Mouse (Mus musculus): ENCODE measurements around the gene Gpr88. TPM values are rescaled to one million over a fixed set of nuclear protein-coding genes. Genes with fewer than 3 reads are reported as not detected.
A peak's percentile ranks its signal among the peaks of the same experiment; 100 is the strongest.
"Not testable (repeated sequence)": the region's sequence is repeated elsewhere in the genome, so short reads cannot be mapped to it uniquely, and the experiment has no call there.

The Gpr88 gene
- total RNA-seq, 2 experiments from 2014 or later, result 1.9 to 2.0 TPM

DNA sequence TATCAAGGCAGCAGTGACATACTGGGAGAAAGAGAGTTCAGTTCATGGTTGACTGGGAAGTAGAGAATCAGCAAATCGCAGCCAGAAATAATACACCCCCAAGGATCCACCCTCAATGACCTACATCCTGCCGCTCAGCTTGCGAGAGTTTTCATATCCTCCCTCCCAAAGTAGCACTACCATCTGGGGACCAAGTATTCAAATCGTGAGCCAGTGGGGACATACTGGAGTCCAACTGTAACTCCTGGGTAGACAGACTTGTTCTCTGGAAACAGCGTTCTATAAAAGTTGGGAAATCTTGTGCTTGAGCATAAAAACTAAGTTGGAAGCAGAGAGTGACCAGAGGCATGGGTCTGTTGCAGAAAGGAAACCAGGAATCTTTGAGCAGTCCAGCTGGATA lies 20.5 kb downstream of the Gpr88 start:
- no peak for DNase-seq (ENCODE audit: low spot score in 2 of 2)
- no peak overlapping the region for H3K27ac ChIP-seq
- H3K4me3 ChIP-seq, result no peak overlapping the region
- TF ChIP-seq CTCF (conservative IDR thresholded peaks at IDR 0.05), result no peak

DNA sequence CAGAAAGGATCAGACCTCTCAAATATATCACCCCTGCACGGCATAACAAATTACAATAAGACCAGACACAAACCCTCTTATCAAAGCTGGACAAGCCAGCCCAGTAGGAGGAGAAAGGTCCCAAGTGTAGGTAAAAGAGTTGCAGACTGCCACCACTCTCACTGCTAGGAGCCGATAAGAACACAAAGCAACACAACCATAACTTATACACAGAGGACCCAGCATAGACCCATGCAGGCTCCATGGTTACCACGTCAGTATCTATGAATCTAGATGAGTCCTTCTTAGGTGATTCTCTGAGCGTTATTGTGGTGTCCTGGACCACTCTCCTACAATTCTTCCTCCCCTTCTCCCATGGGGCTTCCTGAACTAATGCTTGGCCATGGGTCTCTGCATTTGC lies 24.0 kb downstream of the Gpr88 start:
- Histone ChIP-seq H3K27ac (no peak overlapping the region), H3K4me3 (no peak overlapping the region)
- no peak for DNase-seq (ENCODE audit: low spot score in 2 of 2)
- TF ChIP-seq CTCF (conservative IDR thresholded peaks at IDR 0.05), result no peak

DNA sequence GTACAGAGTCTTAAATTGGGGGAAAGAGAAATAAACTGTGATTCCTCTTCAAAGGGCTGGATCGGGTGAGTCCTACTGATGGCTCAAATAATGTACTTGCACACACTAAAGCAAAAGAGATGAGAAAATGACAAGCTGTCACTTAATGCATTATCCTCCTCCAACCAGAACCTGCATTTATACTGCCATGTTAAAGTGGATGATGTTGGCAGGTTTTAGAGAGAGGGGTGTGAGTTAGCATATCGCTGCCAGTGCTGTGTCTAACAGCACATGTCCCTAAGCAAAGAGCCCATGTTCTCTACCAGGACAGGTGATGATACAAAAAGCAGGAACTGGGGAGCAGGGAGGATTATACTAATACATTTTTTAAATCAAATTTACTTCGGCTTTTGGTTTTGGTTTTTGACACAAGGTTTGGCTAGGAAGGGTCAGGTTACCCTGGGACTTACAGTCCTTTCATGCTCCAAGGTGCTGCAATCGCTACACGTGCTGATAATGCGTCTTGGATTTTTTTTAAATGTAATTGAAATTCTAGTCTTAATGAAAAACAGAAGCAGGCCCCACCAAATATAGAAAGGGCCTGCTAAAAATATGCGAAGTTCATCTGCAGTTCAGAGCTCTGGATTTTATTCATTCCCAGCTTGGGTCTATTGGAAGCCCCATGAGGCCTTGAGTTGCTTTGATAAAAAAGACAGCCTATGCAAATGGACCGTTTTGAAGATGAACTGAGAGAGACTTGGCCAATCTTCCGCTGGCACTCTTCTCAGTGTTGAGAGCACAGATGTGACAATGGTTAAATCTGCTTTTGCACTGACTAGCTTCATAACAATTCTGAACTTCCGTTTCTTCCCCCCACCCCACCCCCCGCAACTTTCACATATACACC lies 24.7 kb downstream of the Gpr88 start:
- no peak for TF ChIP-seq CTCF (conservative IDR thresholded peaks at IDR 0.05)
- H3K27ac ChIP-seq, result no peak overlapping the region
- no peak for DNase-seq (ENCODE audit: low spot score in 2 of 2)
- no peak overlapping the region for H3K4me3 ChIP-seq

DNA sequence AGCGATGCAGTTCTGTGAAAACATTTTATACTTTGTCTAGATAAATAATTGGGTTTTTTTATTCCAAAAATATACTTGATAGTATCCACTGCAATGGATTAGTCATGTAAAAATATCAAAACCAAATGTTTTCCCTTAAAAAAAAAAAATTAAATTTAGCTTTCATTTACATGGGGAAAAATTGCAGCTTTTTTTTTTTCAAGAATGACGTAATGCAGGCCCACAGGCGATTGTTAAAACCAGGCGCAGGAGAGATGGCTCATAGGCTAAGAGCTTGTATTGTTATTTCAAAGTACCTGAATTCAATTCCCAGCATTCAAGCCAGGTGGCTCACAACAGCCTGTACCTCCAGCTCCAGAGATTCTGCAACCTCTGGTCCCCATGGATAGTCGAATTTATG lies 25.9 kb downstream of the Gpr88 start:
- no peak overlapping the region for H3K4me3 ChIP-seq
- no peak for TF ChIP-seq CTCF (conservative IDR thresholded peaks at IDR 0.05)
- no peak for DNase-seq (ENCODE audit: low spot score in 2 of 2)
- H3K27ac ChIP-seq, result no peak overlapping the region

DNA sequence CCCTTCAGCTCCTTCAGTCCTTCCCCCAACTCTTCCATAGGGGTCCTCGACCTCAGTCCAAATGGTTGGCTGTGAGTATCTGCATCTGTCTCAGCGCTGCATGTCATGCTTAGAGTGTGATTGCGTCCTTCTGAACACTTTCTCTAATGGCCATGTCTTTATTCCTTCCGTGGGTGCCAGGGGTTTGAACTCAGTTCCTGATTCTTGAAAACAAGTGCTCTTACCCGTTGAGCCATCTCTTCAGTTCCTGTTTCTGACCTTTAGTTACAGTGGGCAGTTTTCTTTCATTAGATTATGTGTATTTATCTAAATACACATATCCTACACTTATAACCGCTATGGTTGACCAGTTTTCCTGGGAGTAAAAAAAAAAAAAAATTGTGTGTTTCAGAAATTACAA lies 26.4 kb downstream of the Gpr88 start:
- Histone ChIP-seq H3K4me3 (no peak overlapping the region), H3K27ac (no peak overlapping the region)
- no peak for DNase-seq (ENCODE audit: low spot score in 2 of 2)
- no peak for TF ChIP-seq CTCF (conservative IDR thresholded peaks at IDR 0.05)

DNA sequence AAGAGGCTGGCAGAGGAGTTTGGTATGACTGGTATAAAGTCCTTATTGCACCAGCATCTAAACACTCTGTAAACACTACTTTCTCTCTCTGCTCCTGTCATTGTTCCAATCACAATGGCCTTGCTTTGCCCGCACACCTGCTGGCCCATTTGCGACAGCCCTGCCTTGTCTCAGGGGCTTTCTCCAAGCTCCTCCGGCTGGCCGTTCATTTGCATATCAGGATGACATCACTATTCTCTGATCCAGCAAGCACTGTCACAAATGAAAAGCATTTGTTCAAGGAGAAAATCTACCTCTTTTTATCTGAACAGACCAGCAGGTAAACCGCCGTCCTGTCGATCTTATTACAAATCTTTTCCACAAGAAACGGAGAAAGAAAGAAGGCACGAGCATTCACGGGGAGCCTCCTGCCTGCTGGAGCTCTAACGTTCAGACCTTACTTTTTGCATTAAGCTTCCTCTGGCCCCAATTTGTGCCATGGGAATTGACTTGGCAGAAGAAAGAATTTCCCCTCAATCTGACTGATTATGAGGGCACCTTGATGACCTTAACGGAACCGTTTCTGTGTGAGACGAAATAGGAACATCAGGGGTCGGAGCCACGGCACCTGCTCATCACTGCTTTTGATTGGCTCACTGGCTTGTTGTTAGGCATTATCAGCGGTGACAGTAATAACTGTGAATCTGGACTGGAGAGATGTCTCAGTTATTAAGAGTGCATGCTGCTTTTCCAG lies 30.6 kb downstream of the Gpr88 start:
- no peak for DNase-seq (ENCODE audit: low spot score in 2 of 2)
- Histone ChIP-seq H3K27ac (no peak overlapping the region), H3K4me3 (peak overlapping the region; percentile 26; the same call in 1 of the 2 replicates)
- no peak for TF ChIP-seq CTCF (conservative IDR thresholded peaks at IDR 0.05)

DNA sequence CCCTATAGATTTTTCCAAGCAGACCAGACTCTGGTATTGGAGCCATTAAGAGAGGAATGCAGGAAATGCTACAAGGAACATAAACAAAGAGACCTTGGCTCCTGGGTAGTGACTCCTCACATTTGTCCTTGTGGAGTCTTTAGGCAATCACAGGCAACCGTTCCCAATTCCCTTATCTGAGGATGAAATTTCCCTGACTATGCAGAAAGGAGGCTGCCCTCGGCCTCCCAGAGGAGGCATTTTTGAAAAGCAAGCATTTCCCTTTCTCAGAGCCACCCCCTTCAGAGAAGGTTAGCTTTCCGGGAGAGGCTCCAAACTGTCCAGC lies 31.7 kb downstream of the Gpr88 start:
- H3K4me3 ChIP-seq, result no peak overlapping the region
- H3K27ac ChIP-seq, result no peak overlapping the region
- no peak for DNase-seq (ENCODE audit: low spot score in 2 of 2)
- 0 out of 2 replicates have a peak, but pooled peaks have one; percentile 5 for TF ChIP-seq CTCF (conservative IDR thresholded peaks at IDR 0.05)

DNA sequence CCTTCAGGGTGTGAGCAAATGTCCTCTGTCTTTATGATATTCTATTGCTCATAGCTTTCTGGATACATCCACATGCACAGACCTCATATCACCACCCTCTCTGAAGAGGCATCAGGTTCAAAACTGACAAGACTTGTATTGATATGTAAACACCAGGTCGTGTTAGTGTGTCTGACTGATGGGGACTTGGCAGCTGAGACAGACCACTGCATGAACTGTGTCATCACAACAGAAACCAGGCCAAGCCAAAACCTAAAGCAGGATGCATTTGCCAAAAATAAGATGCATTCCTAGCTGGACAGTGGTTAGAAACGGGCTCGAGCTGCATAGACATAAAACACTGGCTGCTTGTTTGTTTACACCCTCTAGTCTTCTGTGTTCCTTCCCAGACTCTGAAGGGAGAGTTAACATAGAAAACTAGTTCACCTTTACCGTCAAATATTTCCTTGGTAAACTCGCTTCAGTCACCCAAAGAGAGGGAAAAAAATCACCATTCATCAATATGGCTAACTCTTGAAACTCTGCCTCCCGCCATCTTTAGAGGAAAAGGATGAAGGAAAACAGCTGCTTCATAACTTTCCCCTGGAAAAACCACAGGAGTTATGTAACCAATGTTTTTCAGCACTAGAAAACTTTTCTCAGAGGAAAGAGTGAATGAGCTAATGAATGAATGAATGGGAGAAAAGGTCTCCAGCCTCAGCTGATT lies 32.2 kb downstream of the Gpr88 start:
- no peak overlapping the region for H3K27ac ChIP-seq
- no peak overlapping the region for H3K4me3 ChIP-seq
- no peak for DNase-seq (ENCODE audit: low spot score in 2 of 2)
- no peak for TF ChIP-seq CTCF (conservative IDR thresholded peaks at IDR 0.05)

DNA sequence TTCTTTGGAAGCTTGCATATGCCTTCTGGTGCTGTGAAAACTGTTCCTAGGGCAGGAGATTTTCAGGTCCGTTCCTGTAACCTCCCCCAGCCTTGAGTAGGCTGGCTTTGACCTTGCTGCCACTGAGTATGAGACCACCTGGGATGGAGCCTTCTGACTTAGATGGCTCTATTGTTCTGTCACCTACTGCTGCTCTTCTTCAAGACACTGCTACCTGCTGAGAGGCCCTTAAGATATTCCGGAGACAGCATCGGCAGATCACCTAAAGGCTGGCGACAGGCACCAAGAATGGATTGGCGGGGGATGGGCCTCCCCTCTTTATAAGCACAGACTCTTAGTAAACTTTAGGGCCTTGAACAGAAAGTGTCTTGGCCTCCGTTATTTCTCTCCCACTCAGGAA lies 35.9 kb downstream of the Gpr88 start:
- DNase-seq (ENCODE audit: low spot score in 2 of 2); H3K4me3 ChIP-seq; H3K27ac ChIP-seq: not testable (repeated sequence)

DNA sequence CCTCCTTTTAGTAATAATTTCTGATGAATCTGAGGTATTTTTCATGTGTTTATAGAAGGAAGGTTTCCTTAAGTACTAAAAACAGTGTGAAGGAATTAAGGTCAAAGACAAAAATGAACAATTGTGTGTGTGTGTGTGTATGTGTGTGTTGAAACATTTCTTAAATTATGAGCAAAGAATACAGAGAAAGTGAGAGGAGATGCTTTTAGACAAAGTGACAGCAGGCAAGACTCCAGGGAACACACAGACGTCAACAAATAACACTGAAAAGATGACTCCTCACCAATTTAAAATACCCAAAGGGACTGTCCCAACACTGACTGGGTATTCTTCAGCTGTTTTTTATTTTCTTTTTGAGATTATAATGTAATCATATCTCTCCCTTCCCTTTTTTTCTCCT lies 37.0 kb downstream of the Gpr88 start:
- no peak overlapping the region for H3K4me3 ChIP-seq
- no peak for DNase-seq (ENCODE audit: low spot score in 2 of 2)
- H3K27ac ChIP-seq, result no peak overlapping the region
- no peak for TF ChIP-seq CTCF (conservative IDR thresholded peaks at IDR 0.05)

DNA sequence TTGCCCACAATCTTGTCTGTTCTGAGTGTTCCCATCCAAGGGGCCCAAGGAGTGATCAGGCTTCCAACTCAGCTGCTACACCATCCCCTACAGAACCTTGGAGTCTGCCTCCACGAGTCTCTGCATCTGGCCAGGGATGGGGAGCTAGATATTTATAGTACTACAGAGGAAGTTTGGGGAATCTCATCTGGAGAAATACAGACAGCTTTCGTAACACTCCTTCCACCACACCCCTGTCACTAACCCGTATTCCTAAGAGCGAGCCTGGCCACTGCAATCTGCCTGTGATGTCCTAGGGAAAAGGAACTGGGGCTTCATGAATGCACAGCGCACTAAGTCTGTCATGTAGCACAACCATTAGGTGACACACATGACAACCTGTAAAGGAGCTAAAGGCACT lies 41.7 kb downstream of the Gpr88 start:
- TF ChIP-seq CTCF (conservative IDR thresholded peaks at IDR 0.05), result no peak
- Histone ChIP-seq H3K4me3 (no peak overlapping the region), H3K27ac (no peak overlapping the region)
- DNase-seq (ENCODE audit: low spot score in 2 of 2), result no peak

DNA sequence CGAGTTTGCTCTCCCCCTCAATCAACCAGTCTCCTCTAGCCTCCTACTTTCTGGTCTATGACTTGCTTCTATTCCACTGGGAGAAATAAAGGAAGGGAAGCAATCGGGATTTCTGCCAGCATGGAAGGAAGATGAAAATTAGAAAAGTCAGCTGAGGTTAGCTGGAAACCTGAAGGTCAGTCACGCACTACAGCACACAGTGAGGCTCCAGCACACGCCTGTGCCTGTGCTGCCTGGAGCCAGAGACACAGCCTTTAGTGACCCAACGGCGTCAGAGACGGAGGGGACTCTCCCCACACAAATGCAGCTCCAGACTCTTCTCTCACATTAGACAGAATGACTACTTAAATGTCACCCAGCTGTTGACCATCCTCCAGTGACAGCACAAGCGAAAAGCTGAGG lies 42.6 kb downstream of the Gpr88 start:
- H3K27ac ChIP-seq, result no peak overlapping the region
- DNase-seq (ENCODE audit: low spot score in 2 of 2), result no peak

DNA sequence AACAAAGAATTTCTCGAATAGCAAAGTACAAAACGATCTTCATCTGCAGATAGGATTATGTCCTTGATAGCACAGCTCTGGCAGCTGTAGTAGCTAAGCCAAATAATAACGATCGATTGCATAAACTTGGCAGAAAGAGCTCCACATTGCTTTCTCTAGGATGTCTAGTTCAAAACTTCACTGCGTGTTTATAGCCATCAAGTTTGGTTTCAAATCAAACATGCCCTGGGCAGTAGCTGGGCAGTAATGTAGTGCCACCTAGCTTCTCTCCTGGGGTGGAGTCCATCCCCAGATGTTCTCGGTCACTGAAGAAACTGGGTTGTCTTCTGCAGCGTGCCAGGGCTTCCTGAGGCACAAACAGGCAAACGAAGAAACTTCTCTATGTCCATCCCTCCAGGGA lies 44.1 kb downstream of the Gpr88 start:
- Histone ChIP-seq H3K27ac (no peak overlapping the region), H3K4me3 (no peak overlapping the region)
- no peak for DNase-seq (ENCODE audit: low spot score in 2 of 2)
- peak; percentile 67 for TF ChIP-seq CTCF (conservative IDR thresholded peaks at IDR 0.05)

More for the DNA sequence above, 42.6 kb downstream of the Gpr88 start:
- no peak for TF ChIP-seq CTCF (conservative IDR thresholded peaks at IDR 0.05)
- H3K4me3 ChIP-seq, result no peak overlapping the region
